Mouse (Mus musculus) thymus, adult 2 months (tissue): ENCODE measurements at regions not wholly inside any gene's neighbourhood (a gene's known extent, or its start where the extent isn't known, plus 50 kb on each side); places are given as distances from the start of the nearest gene placed in this dataset.

ENCODE experiments used
- CTCF ChIP-seq: fragments of 200-500 bp; IDR thresholded peaks from 2 replicates; pipeline ENCODE4 v1.5.1; 2012; ENCODE audit warnings: mild to moderate bottlenecking, control low read depth, low read length, moderate library complexity, borderline replicate concordance; ENCODE audit not compliant: control insufficient read depth, poor library complexity, insufficient read depth; ENCODE audit errors: extremely low read depth
- POLR2A ChIP-seq: fragments of 200-500 bp; IDR thresholded peaks from 2 replicates; pipeline ENCODE4 v1.6.1; 2012; ENCODE audit warnings: mild to moderate bottlenecking, low read length, control low read depth, moderate library complexity; ENCODE audit not compliant: control insufficient read depth, poor library complexity, insufficient read depth; ENCODE audit errors: extremely low read depth

GRCm38 (mm10) chr8:92562962-92563361 is 111.1 kb upstream of the Irx6 start:
- TF ChIP-seq POLR2A (no peak), CTCF (no peak)
